ENCODE assay signal across 21 mouse cellular contexts in the genomic region with DNA sequence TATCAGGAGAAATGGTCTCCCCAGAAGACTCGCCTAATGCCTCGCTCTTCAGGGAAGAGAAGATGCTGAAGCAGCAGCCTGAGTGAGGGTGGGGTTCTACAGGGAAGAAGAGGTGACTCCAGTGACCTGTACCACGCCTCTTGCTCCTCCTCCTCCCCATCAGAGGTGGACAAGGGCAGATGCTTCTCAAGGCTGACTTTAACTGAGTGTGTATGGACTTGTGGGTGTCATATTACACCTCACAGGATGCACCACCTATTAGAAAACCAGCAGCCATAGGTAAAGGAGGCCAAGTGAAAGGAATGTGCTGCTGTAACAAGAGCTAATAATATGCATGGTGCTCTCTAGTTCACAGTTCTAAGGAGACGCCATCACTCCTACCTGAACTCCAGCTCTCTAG.
"Had no signal": no experiment of that assay in that cellular context is flagged by ENCODE, and none has a peak within 500 bp of the region (broad histone marks: within the 10 kb centered on the region; RNA-seq: fewer than 3 reads in every experiment).

No protein-coding gene starts in this region.

- H3K9me3 ChIP-seq: intestine, embryonic 15.5 days; liver, embryonic 15.5 days; lung, embryonic 15.5 days; midbrain, embryonic 10.5 days; midbrain, embryonic 13.5 days; neural tube, embryonic 13.5 days; stomach, embryonic 15.5 days had no signal

- ATAC-seq: intestine, embryonic 15.5 days; midbrain, embryonic 13.5 days; midbrain, embryonic 16.5 days had no signal

- H3K9ac ChIP-seq: intestine, embryonic 15.5 days; liver, embryonic 15.5 days; lung, embryonic 15.5 days; midbrain, embryonic 13.5 days; neural tube, embryonic 13.5 days; stomach, embryonic 15.5 days had no signal

- H3K4me2 ChIP-seq: intestine, embryonic 15.5 days; liver, embryonic 11.5 days; liver, embryonic 15.5 days; lung, embryonic 15.5 days; midbrain, embryonic 13.5 days; neural tube, embryonic 13.5 days; stomach, embryonic 15.5 days had no signal

- DNase-seq: kidney, adult 11 months; kidney, postnatal 36 days; layer of hippocampus, postnatal 36 days; lung, adult 18-20 months; lung, postnatal 10 days; lung, postnatal 36 days; right cerebral cortex, adult 18-20 months; right cerebral cortex, postnatal 14 days; spleen, adult 18-20 months; thymus, postnatal 25 days had no signal

- H3K27ac ChIP-seq: intestine, embryonic 15.5 days; left cerebral cortex, adult 2 months; liver, embryonic 15.5 days; lung, embryonic 15.5 days; midbrain, embryonic 10.5 days; midbrain, embryonic 13.5 days; neural tube, embryonic 13.5 days; stomach, embryonic 15.5 days had no signal

- H3K4me3 ChIP-seq: intestine, embryonic 15.5 days; left cerebral cortex, adult 2 months; liver, embryonic 15.5 days; lung, embryonic 15.5 days; midbrain, embryonic 10.5 days; midbrain, embryonic 13.5 days; myocyte; neural tube, embryonic 13.5 days; stomach, embryonic 15.5 days had no signal

- H3K27me3 ChIP-seq: intestine, embryonic 15.5 days; liver, embryonic 15.5 days; lung, embryonic 15.5 days; midbrain, embryonic 13.5 days; neural tube, embryonic 13.5 days; stomach, embryonic 15.5 days had no signal

- H3K4me1 ChIP-seq: intestine, embryonic 15.5 days; lung, embryonic 15.5 days had no signal
